Mouse (Mus musculus) forebrain, embryonic 12.5 days (tissue): Measurements from ENCODE around the gene 0610010K14Rik. TPM values are rescaled to one million over a fixed set of nuclear protein-coding genes. Genes with fewer than 3 reads are reported as not detected.

Source experiments
- ATAC-seq: fragments of 200-750 bp; cut with Nextera tagmentation; 2 replicates; pipeline ENCODE4 v1.8.0; 2017; ENCODE audit warnings: moderate TSS enrichment; ENCODE audit not compliant: low FRiP score
- H3K27ac ChIP-seq: fragments of 300-500 bp; sonication (generic); 2 replicates; pipeline ENCODE4 v1.5.1; 2016; ENCODE audit warnings: mild to moderate bottlenecking
- H3K27me3 ChIP-seq: fragments of 300-500 bp; sonication (generic); 2 replicates; pipeline ENCODE4 v1.6.1; 2016; ENCODE audit warnings: mild to moderate bottlenecking
- H3K36me3 ChIP-seq: fragments of 300-500 bp; sonication (generic); replicated peaks from 2 replicates; pipeline ENCODE4 v1.6.1; 2016; ENCODE audit warnings: mild to moderate bottlenecking
- H3K4me1 ChIP-seq: fragments of 300-500 bp; sonication (generic); 2 replicates; pipeline ENCODE4 v1.6.1; 2016
- H3K4me2 ChIP-seq: fragments of 300-500 bp; sonication (generic); 2 replicates; pipeline ENCODE4 v1.6.1; 2016; ENCODE audit warnings: mild to moderate bottlenecking, moderate library complexity
- H3K4me3 ChIP-seq: fragments of 300-500 bp; sonication (generic); replicated peaks from 2 replicates; pipeline ENCODE4 v1.5.1; 2016; ENCODE audit warnings: mild to moderate bottlenecking
- H3K9ac ChIP-seq: fragments of 300-500 bp; sonication (generic); 2 replicates; pipeline ENCODE4 v1.6.1; 2016; ENCODE audit warnings: mild to moderate bottlenecking
- H3K9me3 ChIP-seq: fragments of 300-500 bp; sonication (generic); 2 replicates; pipeline ENCODE4 v1.6.1; 2016
- WGBS: fragments of 180-500 bp; shearing (Covaris S2); methylation state at CpG from one replicate; pipeline ENCODE4 v1.1.7; 2016; 5-methylcytosine and 5-hydroxymethylcytosine counted together
- polyA plus RNA-seq: library from polyadenylated mRNA; unstranded; fragments of >200 nt; fragmentation: Nextera tagmentation; extraction: Ambion mirVana; gene quantifications from 2 replicates; pipeline ENCODE4 v1.2.1, GENCODE M21; 2016

The 0610010K14Rik gene
- polyA plus RNA-seq, 1 experiment from 2014 or later: 203 TPM

DNA sequence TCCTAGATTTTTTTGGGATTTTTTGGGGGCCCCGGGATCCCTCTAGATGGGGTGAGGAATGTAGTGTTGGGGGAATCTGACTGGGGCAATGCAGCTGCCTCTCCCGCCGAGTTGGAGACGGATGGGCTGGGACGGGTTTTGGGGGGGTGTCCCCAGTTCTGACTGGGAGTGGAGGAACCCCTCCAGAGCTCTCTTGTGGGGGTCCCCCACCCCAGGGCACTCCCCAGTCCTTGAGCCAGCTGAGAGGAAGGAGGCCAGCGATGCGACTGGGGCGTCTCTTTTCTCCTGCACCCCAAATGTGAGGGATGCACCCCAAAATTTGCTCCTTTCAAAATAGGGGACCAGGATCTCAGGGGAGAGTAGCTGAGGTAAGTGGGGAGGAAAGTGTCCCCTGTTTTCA is 4.7 kb downstream of the 0610010K14Rik start:
- H3K9me3 ChIP-seq: no peaks in the 10 kb centered on the region
- H3K36me3 ChIP-seq: peaks cover 20% of the 10 kb centered on the region
- peaks cover 47% of the 10 kb centered on the region for H3K4me1 ChIP-seq
- ATAC-seq: no peak
- H3K4me3 ChIP-seq: no peak overlapping the region
- 40% methylated on average over 8 of the region's 8 CpGs for WGBS
- no peak overlapping the region for H3K27ac ChIP-seq
- H3K9ac ChIP-seq: peak overlapping the region; percentile 59
- peak overlapping the region; percentile 55 for H3K4me2 ChIP-seq
- H3K27me3 ChIP-seq: peaks cover 36% of the 10 kb centered on the region

- Histone ChIP-seq H3K9me3 (no peaks in the 10 kb centered on the region), H3K4me3 (peak overlapping the region; percentile 32), H3K9ac (peak overlapping the region; percentile 59), H3K27me3 (peaks cover 41% of the 10 kb centered on the region), H3K27ac (no peak overlapping the region), H3K4me2 (peak overlapping the region; percentile 55), H3K36me3 (peaks cover 20% of the 10 kb centered on the region), H3K4me1 (peaks cover 47% of the 10 kb centered on the region)
- 10% methylated on average over 7 of the region's 10 CpGs for WGBS
- no peak for ATAC-seq
Measured at GRCm38 (mm10) chr11:70232546-70232945, 5.2 kb downstream of the 0610010K14Rik start.

- Histone ChIP-seq H3K9me3 (no peaks in the 10 kb centered on the region), H3K9ac (no peak overlapping the region), H3K4me1 (peaks cover 49% of the 10 kb centered on the region), H3K4me2 (peak overlapping the region; percentile 47), H3K4me3 (peak overlapping the region; percentile 29), H3K36me3 (peaks cover 13% of the 10 kb centered on the region), H3K27me3 (peaks cover 63% of the 10 kb centered on the region), H3K27ac (no peak overlapping the region)
- peak; percentile 54 for ATAC-seq
- WGBS: 1% methylated on average over 32 of the region's 32 CpGs
Measured at GRCm38 (mm10) chr11:70230239-70230727, 7.4 kb downstream of the 0610010K14Rik start.

DNA sequence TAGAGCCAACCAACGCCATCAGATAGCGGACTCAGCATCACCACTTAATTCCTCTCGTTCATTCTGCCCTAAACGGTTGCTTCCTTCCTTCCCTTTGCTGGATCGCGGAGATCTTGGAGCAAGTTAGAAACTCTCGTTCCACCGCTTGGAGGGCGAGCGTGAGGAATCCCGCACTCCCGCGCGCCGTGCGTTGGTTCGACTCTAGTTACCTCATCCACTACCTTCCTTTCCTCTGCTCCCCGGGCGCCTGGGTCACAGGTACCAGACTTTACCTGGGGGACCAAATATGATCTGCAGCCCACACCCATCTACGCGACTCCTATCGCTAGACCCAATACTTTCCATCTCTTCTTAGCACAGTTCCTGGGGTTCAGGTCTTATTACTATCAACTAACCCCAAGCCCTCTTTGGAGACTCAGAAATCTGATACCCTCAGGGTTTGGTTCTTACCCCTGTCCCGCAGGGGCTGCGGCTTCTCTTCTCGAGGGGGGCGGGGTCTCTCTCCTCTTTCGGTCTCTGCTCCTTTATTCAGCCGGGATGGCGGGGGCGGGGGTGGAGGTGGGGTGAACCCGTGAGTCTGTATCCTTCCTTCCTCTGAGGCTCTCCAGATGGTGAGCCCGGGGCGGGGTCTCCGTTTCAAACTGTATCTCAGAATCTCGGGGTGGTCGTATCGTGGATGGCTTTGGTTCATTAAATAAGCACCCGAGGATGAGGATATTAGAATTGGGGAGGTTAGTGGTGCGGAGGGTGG is 8.3 kb downstream of the 0610010K14Rik start, which contains the start of gene Bcl6b:
Bcl6b (minus strand) TSS at position 539 of the 751 bp plus-strand sequence.
- peak within 1 kb of the TSS; percentile 49 for H3K4me2 ChIP-seq

GRCm38 (mm10) chr11:70228828-70229227 is 8.9 kb downstream of the 0610010K14Rik start:
- Histone ChIP-seq H3K36me3 (no peaks in the 10 kb centered on the region), H3K27me3 (peaks cover 78% of the 10 kb centered on the region), H3K4me3 (peak overlapping the region; percentile 29), H3K9ac (peak overlapping the region; percentile 8; the same call in 1 of the 2 replicates), H3K9me3 (no peaks in the 10 kb centered on the region), H3K4me1 (peaks cover 49% of the 10 kb centered on the region), H3K27ac (no peak overlapping the region; the same call in 1 of the 2 replicates), H3K4me2 (peak overlapping the region; percentile 49)
- ATAC-seq: peak; percentile 64
- WGBS: under 1% methylated on average over 19 of the region's 19 CpGs

More for the DNA sequence above, 8.3 kb downstream of the 0610010K14Rik start, which contains the start of gene Bcl6b:
- Histone ChIP-seq H3K27me3 (peaks cover 72% of the 10 kb centered on the region), H3K9ac (peak within 1 kb of the TSS; percentile 8; the same call in 1 of the 2 replicates), H3K27ac (no peak within 1 kb of the TSS; the same call in 1 of the 2 replicates), H3K36me3 (peaks cover 5% of the 10 kb centered on the region), H3K9me3 (no peaks in the 10 kb centered on the region), H3K4me3 (peak within 1 kb of the TSS; percentile 29), H3K4me1 (peaks cover 49% of the 10 kb centered on the region)
- WGBS: 3% methylated on average over 39 of the region's 39 CpGs
- 0 out of 2 replicates have a peak, but pooled peaks have one; percentile 5 for ATAC-seq

DNA sequence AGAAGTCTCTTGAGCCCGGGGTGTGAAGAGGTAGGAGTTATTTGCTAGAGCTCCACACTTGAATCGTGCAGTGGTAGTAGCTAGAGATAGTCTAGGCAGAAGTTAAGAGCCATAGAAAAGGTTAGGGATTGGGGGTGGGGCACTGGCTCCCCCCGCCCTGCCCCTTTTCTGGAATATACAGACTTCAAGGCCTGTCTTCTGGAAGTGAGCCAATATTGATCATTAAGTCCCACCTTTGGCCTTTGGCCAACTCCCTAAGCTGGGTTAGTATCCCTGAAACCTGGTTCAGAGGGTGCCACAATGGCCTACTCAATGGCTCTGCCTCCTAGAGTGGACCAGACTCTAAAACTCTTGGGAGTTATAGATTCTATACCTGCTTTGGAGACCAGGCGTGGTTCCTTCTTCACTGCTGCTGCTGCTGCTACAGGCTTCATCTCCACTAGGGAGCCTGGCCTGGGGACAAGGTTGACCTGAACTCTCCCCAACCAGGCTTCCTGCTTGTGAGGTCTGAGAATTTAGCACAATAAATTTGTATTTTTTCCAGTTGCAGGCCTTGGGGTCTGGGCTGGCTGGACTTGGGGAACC is 10.0 kb downstream of the 0610010K14Rik start:
- Histone ChIP-seq H3K9ac (no peak overlapping the region), H3K27ac (no peak overlapping the region), H3K4me2 (no peak overlapping the region), H3K4me3 (no peak overlapping the region), H3K9me3 (no peaks in the 10 kb centered on the region), H3K36me3 (no peaks in the 10 kb centered on the region), H3K27me3 (peaks cover 83% of the 10 kb centered on the region), H3K4me1 (peaks cover 44% of the 10 kb centered on the region)
- WGBS: 79% methylated on average over 4 of the region's 4 CpGs
- no peak for ATAC-seq

DNA sequence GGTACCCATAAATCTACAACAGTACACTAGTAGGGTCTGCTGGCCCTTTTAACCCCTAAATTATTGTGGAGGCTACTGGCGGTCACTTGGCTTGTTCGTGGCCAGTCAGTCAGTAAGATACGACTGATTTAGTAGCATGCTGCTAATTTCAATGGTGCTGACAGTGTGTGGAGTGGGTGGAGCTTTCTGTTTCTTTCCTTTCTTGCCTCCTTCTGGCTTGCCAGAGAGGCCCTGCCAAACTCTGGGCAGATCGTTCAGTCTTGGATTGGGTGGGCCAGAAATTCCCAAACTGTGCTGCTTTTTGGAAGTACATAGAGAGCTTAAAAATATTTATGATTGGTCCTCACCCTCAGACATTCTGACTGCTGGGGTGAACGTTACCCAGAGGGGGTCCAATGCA is 10.6 kb downstream of the 0610010K14Rik start:
- H3K27ac ChIP-seq: no peak overlapping the region
- WGBS: 35% methylated on average over 5 of the region's 5 CpGs
- H3K27me3 ChIP-seq: peaks cover 85% of the 10 kb centered on the region
- no peak for ATAC-seq
- H3K9me3 ChIP-seq: no peaks in the 10 kb centered on the region
- H3K4me3 ChIP-seq: peak overlapping the region; percentile 15; the same call in 1 of the 2 replicates
- peak overlapping the region; percentile 18; the same call in 1 of the 2 replicates for H3K9ac ChIP-seq
- H3K4me1 ChIP-seq: peaks cover 41% of the 10 kb centered on the region
- no peaks in the 10 kb centered on the region for H3K36me3 ChIP-seq
- peak overlapping the region; percentile 42 for H3K4me2 ChIP-seq

DNA sequence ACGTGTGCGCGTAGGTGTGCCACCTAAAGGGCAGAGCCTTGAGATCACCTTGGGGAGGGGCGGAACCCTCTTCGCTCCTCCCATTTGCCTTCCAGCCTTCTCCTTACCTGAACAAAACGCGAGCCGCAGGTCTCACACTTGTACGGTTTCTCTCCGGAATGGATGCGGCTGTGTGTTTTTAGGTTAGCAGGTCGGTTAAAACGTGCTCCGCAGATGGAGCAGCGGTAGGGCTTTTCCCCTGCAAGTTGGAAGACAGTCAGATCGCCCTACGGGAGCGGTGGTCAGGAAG is 11.2 kb downstream of the 0610010K14Rik start:
- Histone ChIP-seq H3K27ac (no peak overlapping the region), H3K9ac (peak overlapping the region; percentile 18), H3K27me3 (peaks cover 82% of the 10 kb centered on the region), H3K4me1 (peaks cover 46% of the 10 kb centered on the region), H3K9me3 (no peaks in the 10 kb centered on the region), H3K4me2 (peak overlapping the region; percentile 42), H3K36me3 (no peaks in the 10 kb centered on the region), H3K4me3 (peak overlapping the region; percentile 15)
- WGBS: 5% methylated on average over 18 of the region's 18 CpGs
- ATAC-seq: no peak

- no peaks in the 10 kb centered on the region for H3K9me3 ChIP-seq
- peak overlapping the region; percentile 18; the same call in 1 of the 2 replicates for H3K9ac ChIP-seq
- peak overlapping the region; percentile 42 for H3K4me2 ChIP-seq
- no peak overlapping the region for H3K27ac ChIP-seq
- peaks cover 80% of the 10 kb centered on the region for H3K27me3 ChIP-seq
- H3K4me3 ChIP-seq: peak overlapping the region; percentile 15; the same call in 1 of the 2 replicates
- WGBS: 17% methylated on average over 27 of the region's 27 CpGs
- peaks cover 51% of the 10 kb centered on the region for H3K4me1 ChIP-seq
- ATAC-seq: no peak
- no peaks in the 10 kb centered on the region for H3K36me3 ChIP-seq
Measured at GRCm38 (mm10) chr11:70225798-70226601, 11.7 kb downstream of the 0610010K14Rik start.

DNA sequence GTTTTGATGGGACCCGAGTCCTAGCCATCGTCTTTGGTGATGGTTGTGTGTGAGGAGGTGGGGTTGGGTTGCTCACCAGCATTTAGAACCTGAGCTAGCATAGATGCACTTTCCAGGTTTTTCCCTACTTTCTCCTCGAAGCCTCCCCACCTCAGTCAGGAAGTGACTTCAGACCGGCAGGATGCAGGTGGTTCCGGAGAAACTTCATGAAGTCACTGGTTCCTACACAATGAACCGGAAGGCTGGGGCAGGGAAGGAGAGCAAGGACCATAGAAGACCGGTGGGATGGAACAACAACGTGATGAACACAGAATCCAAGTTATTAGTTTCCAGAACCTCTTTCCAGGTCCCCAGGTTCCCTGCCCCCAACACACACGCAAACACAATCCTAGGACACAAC is 14.0 kb downstream of the 0610010K14Rik start:
- ATAC-seq: no peak
- Histone ChIP-seq H3K36me3 (no peaks in the 10 kb centered on the region), H3K27ac (no peak overlapping the region), H3K9ac (no peak overlapping the region), H3K27me3 (peaks cover 60% of the 10 kb centered on the region), H3K4me1 (peaks cover 48% of the 10 kb centered on the region), H3K4me2 (no peak overlapping the region), H3K9me3 (no peaks in the 10 kb centered on the region), H3K4me3 (no peak overlapping the region)
- WGBS: 90% methylated on average over 9 of the region's 9 CpGs

GRCm38 (mm10) chr11:70221603-70222500 is 15.9 kb downstream of the 0610010K14Rik start:
- peak overlapping the region; percentile 77 for H3K9ac ChIP-seq
- no peak for ATAC-seq
- H3K4me1 ChIP-seq: peaks cover 45% of the 10 kb centered on the region
- H3K27me3 ChIP-seq: peaks cover 52% of the 10 kb centered on the region
- H3K36me3 ChIP-seq: peaks cover 13% of the 10 kb centered on the region
- WGBS: 9% methylated on average over 14 of the region's 14 CpGs
- peak overlapping the region; percentile 91 for H3K4me2 ChIP-seq
- peak overlapping the region; percentile 57 for H3K4me3 ChIP-seq
- peak overlapping the region; percentile 82; the same call in 1 of the 2 replicates for H3K27ac ChIP-seq
- H3K9me3 ChIP-seq: no peaks in the 10 kb centered on the region
